Mouse (Mus musculus) stomach, postnatal 0 days (tissue): Measurements from ENCODE around the gene Lrrc36.

Experiments used
- CTCF ChIP-seq: IDR thresholded peaks from 2 replicates; pipeline ENCODE4 v1.5.1; 2016; ENCODE audit warnings: antibody characterized with exemption, low read depth, mild to moderate bottlenecking, moderate library complexity
- EP300 ChIP-seq: optimal IDR thresholded peaks from 2 replicates; pipeline ENCODE3; 2016; ENCODE audit warnings: antibody characterized with exemption

DNA sequence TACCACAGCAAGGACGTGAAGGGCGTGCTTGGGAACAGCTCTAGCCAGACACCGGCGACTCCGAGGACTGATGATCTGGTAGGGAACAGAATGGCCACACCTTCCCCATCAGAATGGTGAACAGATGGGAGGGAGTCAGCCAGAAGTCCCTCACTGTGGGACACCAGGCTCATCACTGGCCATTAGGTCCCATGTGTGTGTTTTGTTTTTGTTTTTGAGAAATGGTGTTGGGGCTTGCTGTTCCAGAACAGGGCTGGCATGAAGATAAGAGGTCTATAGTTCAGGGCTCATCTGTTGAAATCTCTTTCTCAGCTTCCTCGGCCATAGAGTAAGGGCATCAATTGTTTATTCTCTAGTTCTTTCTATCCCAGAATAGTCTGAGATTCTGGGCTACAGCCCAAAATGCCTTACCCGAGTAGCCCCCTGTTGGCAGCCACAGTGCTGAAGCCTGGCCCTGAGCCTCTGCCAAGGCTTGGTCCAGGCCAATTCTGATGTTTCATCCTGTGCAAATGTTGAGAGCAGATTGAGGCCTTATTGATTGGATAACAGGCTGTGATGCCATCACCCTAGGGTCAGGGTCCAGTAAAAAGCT lies 53.4 kb downstream of the Lrrc36 start:
- no peak for TF ChIP-seq EP300
- TF ChIP-seq CTCF = peak; percentile 28
